9 mouse cellular contexts compared by ENCODE assay signal in the genomic region with DNA sequence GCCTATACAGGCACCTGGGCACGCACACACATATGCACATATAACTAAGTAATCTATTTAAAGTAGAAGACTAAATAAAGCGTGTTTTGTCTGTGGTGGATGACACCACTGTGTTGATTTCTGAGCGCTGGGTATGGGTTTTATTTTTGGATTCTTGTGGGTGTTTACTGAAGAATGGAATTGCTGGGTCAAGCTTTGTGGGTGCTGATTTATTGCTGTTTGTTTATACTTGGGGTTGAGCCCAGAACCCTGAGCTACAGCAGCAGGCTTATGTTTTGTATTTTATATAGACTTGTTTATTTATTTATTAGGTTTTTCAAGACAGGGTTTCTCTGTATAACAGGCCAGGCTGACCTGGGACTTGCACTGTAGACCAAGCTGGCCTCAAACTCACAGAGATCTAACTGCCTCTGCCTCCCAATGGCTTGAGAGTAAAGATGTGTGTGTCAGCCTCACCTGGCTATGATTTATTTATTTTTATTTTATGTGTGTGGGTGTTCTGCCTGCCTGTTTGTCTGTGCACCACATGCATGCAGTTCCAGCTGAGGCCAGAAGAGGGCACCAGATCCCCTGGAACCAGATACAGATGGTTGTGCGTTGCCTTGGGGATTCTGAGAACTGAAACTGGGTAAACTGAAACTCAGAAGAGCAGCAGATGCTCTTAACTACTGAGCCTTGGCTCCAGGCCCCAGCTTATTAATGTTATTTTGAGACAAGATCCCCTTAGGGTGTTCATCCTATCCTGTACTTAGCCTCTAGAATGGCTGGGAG. TPM values are rescaled to one million over a fixed set of nuclear protein-coding genes. Genes with fewer than 3 reads are reported as not detected.
A peak's percentile ranks its signal among the peaks of the same experiment; 100 is the strongest.
DNase-seq lines count a peak whose midpoint lies in the region; ATAC-seq lines count a peak whose summit lies in the region.
"Had no signal": no experiment of that assay in that cellular context is flagged by ENCODE, and none has a peak within 500 bp of the region (broad histone marks: within the 10 kb centered on the region; RNA-seq: fewer than 3 reads in every experiment).

No protein-coding gene starts in this region.

- H3K36me3 ChIP-seq in hindbrain, embryonic 11.5 days (ENCODE audit: control insufficient read depth, insufficient read depth, low read length): no peaks in the 10 kb centered on the region
- H3K36me3 ChIP-seq in hindbrain, embryonic 12.5 days: no peaks in the 10 kb centered on the region
- no peaks in the 10 kb centered on the region for H3K36me3 ChIP-seq in embryonic facial prominence, embryonic 10.5 days (replicated peaks)
- H3K36me3 ChIP-seq in liver, embryonic 11.5 days (ENCODE audit: control insufficient read depth, insufficient read depth, low read length): no peaks in the 10 kb centered on the region
- H3K36me3 ChIP-seq: midbrain, embryonic 12.5 days had no signal

- H3K27me3 ChIP-seq in hindbrain, embryonic 11.5 days (ENCODE audit: control insufficient read depth, insufficient read depth, low read length): no peaks in the 10 kb centered on the region
- H3K27me3 ChIP-seq in hindbrain, embryonic 12.5 days: no peaks in the 10 kb centered on the region
- H3K27me3 ChIP-seq in embryonic facial prominence, embryonic 10.5 days (replicated peaks; ENCODE audit: low read depth, poor library complexity, severe bottlenecking): no peaks in the 10 kb centered on the region
- no peaks in the 10 kb centered on the region for H3K27me3 ChIP-seq in liver, embryonic 11.5 days (replicated peaks; ENCODE audit: control insufficient read depth, insufficient read depth, low read length)
- H3K27me3 ChIP-seq: midbrain, embryonic 12.5 days had no signal

- peak; percentile 74 for DNase-seq in hindbrain, embryonic 11.5 days (ENCODE audit: low spot score)
- DNase-seq in CD8-positive naive resting alpha-beta T cell, adult 2 months (ENCODE audit: low read depth in 2 of 2, low spot score in 2 of 2): peak; percentile 75 to 85
- DNase-seq in ZHBTc4 (ENCODE audit: low read depth, low spot score): peak; percentile 89
- peak; percentile 76 for DNase-seq in embryonic facial prominence, embryonic 10.5 days (ENCODE audit: low spot score)
- peak; percentile 63 for DNase-seq in liver, embryonic 11.5 days (ENCODE audit: low spot score)
- DNase-seq in retina, postnatal 1 day: peak; percentile 73
- peak; percentile 29 for DNase-seq in yolk sac, embryonic 10.5 days (ENCODE audit: low spot score)

- H3K9me3 ChIP-seq in hindbrain, embryonic 11.5 days (ENCODE audit: control insufficient read depth, low read length): no peaks in the 10 kb centered on the region
- no peaks in the 10 kb centered on the region for H3K9me3 ChIP-seq in hindbrain, embryonic 12.5 days (replicated peaks)
- no peaks in the 10 kb centered on the region for H3K9me3 ChIP-seq in embryonic facial prominence, embryonic 10.5 days
- no peaks in the 10 kb centered on the region for H3K9me3 ChIP-seq in liver, embryonic 11.5 days (ENCODE audit: control insufficient read depth, low read length)
- H3K9me3 ChIP-seq: midbrain, embryonic 12.5 days had no signal

- no peak overlapping the region for H3K27ac ChIP-seq in hindbrain, embryonic 11.5 days (ENCODE audit: low read depth, low read length)
- no peak overlapping the region for H3K27ac ChIP-seq in hindbrain, embryonic 12.5 days
- H3K27ac ChIP-seq in embryonic facial prominence, embryonic 10.5 days (replicated peaks): no peak overlapping the region
- no peak overlapping the region for H3K27ac ChIP-seq in liver, embryonic 11.5 days (ENCODE audit: low read depth, low read length)
- H3K27ac ChIP-seq: midbrain, embryonic 12.5 days had no signal

- no peak for ATAC-seq in hindbrain, embryonic 11.5 days (ENCODE audit: low FRiP score)
- ATAC-seq in hindbrain, embryonic 12.5 days (ENCODE audit: low FRiP score): no peak
- no peak for ATAC-seq in liver, embryonic 11.5 days (replicated peaks; ENCODE audit: low FRiP score)

- H3K4me2 ChIP-seq in hindbrain, embryonic 11.5 days (replicated peaks; ENCODE audit: low read depth, low read length): no peak overlapping the region
- no peak overlapping the region for H3K4me2 ChIP-seq in hindbrain, embryonic 12.5 days (replicated peaks)
- H3K4me2 ChIP-seq in liver, embryonic 11.5 days: no peak overlapping the region
- H3K4me2 ChIP-seq: midbrain, embryonic 12.5 days had no signal

- H3K4me1 ChIP-seq in hindbrain, embryonic 11.5 days (replicated peaks; ENCODE audit: control insufficient read depth, insufficient read depth, low read length): peaks cover 4% of the 10 kb centered on the region; the same call in 1 of the 2 replicates
- peaks cover 16% of the 10 kb centered on the region for H3K4me1 ChIP-seq in hindbrain, embryonic 12.5 days
- H3K4me1 ChIP-seq in embryonic facial prominence, embryonic 10.5 days: peaks cover 19% of the 10 kb centered on the region
- H3K4me1 ChIP-seq in liver, embryonic 11.5 days (replicated peaks; ENCODE audit: control insufficient read depth, insufficient read depth, low read length): peaks cover 7% of the 10 kb centered on the region

- H3K9ac ChIP-seq in hindbrain, embryonic 11.5 days (ENCODE audit: low read depth, low read length): no peak overlapping the region
- no peak overlapping the region for H3K9ac ChIP-seq in hindbrain, embryonic 12.5 days
- no peak overlapping the region for H3K9ac ChIP-seq in liver, embryonic 11.5 days (ENCODE audit: low read depth, low read length)
- H3K9ac ChIP-seq: midbrain, embryonic 12.5 days had no signal

- WGBS in hindbrain, embryonic 11.5 days: 78% methylated on average over 4 of the region's 4 CpGs
- WGBS in hindbrain, embryonic 12.5 days: 74% methylated on average over 4 of the region's 4 CpGs
- WGBS in embryonic facial prominence, embryonic 10.5 days: 66% methylated on average over 4 of the region's 4 CpGs
- 70% methylated on average over 4 of the region's 4 CpGs for WGBS in liver, embryonic 11.5 days

- no peak overlapping the region for H3K4me3 ChIP-seq in hindbrain, embryonic 11.5 days (ENCODE audit: low read depth, low read length)
- no peak overlapping the region for H3K4me3 ChIP-seq in hindbrain, embryonic 12.5 days
- H3K4me3 ChIP-seq in embryonic facial prominence, embryonic 10.5 days: no peak overlapping the region
- no peak overlapping the region for H3K4me3 ChIP-seq in liver, embryonic 11.5 days (ENCODE audit: low read depth, low read length)
- H3K4me3 ChIP-seq: midbrain, embryonic 12.5 days had no signal

RNA-seq across cellular contexts. Expression of gene Gtf2ird2, which starts 3.3 kb away (rescaled TPM):
- 7.1 and 8.2 TPM in 2 replicates for polyA plus RNA-seq in hindbrain, embryonic 11.5 days (2014; fragmentation: Nextera tagmentation; extraction: Ambion mirVana)
- 11.7 and 12.8 TPM in 2 replicates for polyA plus RNA-seq in hindbrain, embryonic 12.5 days (2016; fragmentation: Nextera tagmentation; extraction: Ambion mirVana)
- polyA plus RNA-seq in embryonic facial prominence, embryonic 10.5 days (2016; fragmentation: Nextera tagmentation; extraction: Ambion mirVana): 8.1 and 8.5 TPM in 2 replicates
- 5.1 and 5.9 TPM in 2 replicates for polyA plus RNA-seq in liver, embryonic 11.5 days (2014; fragmentation: Nextera tagmentation; extraction: Ambion mirVana)

RNA-seq across cellular contexts. Expression of gene Rcc1l, which starts 10.6 kb away (rescaled TPM):
- 21.8 and 22.8 TPM in 2 replicates for polyA plus RNA-seq in hindbrain, embryonic 11.5 days (2014; fragmentation: Nextera tagmentation; extraction: Ambion mirVana)
- polyA plus RNA-seq in hindbrain, embryonic 12.5 days (2016; fragmentation: Nextera tagmentation; extraction: Ambion mirVana): 27.4 and 28.0 TPM in 2 replicates
- 41.9 and 42.1 TPM in 2 replicates for polyA plus RNA-seq in embryonic facial prominence, embryonic 10.5 days (2016; fragmentation: Nextera tagmentation; extraction: Ambion mirVana)
- polyA plus RNA-seq in liver, embryonic 11.5 days (2014; fragmentation: Nextera tagmentation; extraction: Ambion mirVana): 39.1 and 43.8 TPM in 2 replicates

RNA-seq across cellular contexts. Expression of gene Ncf1, which starts 42.3 kb away (rescaled TPM):
- polyA plus RNA-seq in hindbrain, embryonic 11.5 days (2014; fragmentation: Nextera tagmentation; extraction: Ambion mirVana): 3.2 and 4.0 TPM in 2 replicates
- 3.6 and 4.6 TPM in 2 replicates for polyA plus RNA-seq in hindbrain, embryonic 12.5 days (2016; fragmentation: Nextera tagmentation; extraction: Ambion mirVana)
- polyA plus RNA-seq in embryonic facial prominence, embryonic 10.5 days (2016; fragmentation: Nextera tagmentation; extraction: Ambion mirVana): 1.8 and 2.0 TPM in 2 replicates
- polyA plus RNA-seq in liver, embryonic 11.5 days (2014; fragmentation: Nextera tagmentation; extraction: Ambion mirVana): 9.3 and 11.7 TPM in 2 replicates

Comparison
In these comparisons a context has a peak if more than half of its experiments do, and no peak if none do; other contexts are left out.
1. DNase-seq: peak in every context shown above with its lines; median percentile 89 in ZHBTc4; 80 in CD8-positive naive resting alpha-beta T cell, adult 2 months; 76 in embryonic facial prominence, embryonic 10.5 days; 74 in hindbrain, embryonic 11.5 days; 73 in retina, postnatal 1 day; 63 in liver, embryonic 11.5 days; 29 in yolk sac, embryonic 10.5 days.